Mouse (Mus musculus) embryonic fibroblast, embryonic 13.5 days (primary cell): ENCODE results near the gene Akr7a5. TPM values are rescaled to one million over a fixed set of nuclear protein-coding genes. Genes with fewer than 3 reads are reported as not detected.

Experiments
- H3K27ac ChIP-seq: 2 replicates; pipeline ENCODE4 v1.5.1; 2012; ENCODE audit warnings: low read length, control low read depth, inconsistent platforms; ENCODE audit not compliant: insufficient read depth
- H3K4me1 ChIP-seq: 2 replicates; pipeline ENCODE4 v1.6.1; 2011; ENCODE audit warnings: low read length; ENCODE audit not compliant: control insufficient read depth, insufficient read depth
- H3K4me3 ChIP-seq: 2 replicates; pipeline ENCODE4 v1.5.1; 2011; ENCODE audit warnings: mild to moderate bottlenecking, control low read depth, low read length; ENCODE audit not compliant: insufficient read depth
- CTCF ChIP-seq: IDR thresholded peaks from 2 replicates; pipeline ENCODE4 v1.5.1; 2011; ENCODE audit warnings: mild to moderate bottlenecking, control low read depth, low read length, moderate library complexity, borderline replicate concordance; ENCODE audit not compliant: insufficient read depth
- POLR2A ChIP-seq: IDR thresholded peaks from 2 replicates; pipeline ENCODE4 v1.6.1; 2011; ENCODE audit warnings: low read depth, mild to moderate bottlenecking, control low read depth, low read length, moderate library complexity
- polyA plus RNA-seq: library from polyadenylated mRNA; stranded (reverse); fragments of >200 nt; gene quantifications from 2 replicates; pipeline ENCODE4 v1.2.4, GENCODE M21; 2011; ENCODE audit warnings: low read depth; ENCODE audit not compliant: missing spikeins, insufficient read length

Akr7a5 gene
- polyA plus RNA-seq, 1 experiment: 18.1 TPM

GRCm38 (mm10) chr4:139345416-139346019 is 35.0 kb downstream of the Akr7a5 start:
- TF ChIP-seq CTCF (no peak), POLR2A (no peak)
- Histone ChIP-seq H3K4me1 (peaks cover 2% of the 10 kb centered on the region; the same call in 1 of the 2 replicates), H3K27ac (no peak overlapping the region), H3K4me3 (no peak overlapping the region)

DNA sequence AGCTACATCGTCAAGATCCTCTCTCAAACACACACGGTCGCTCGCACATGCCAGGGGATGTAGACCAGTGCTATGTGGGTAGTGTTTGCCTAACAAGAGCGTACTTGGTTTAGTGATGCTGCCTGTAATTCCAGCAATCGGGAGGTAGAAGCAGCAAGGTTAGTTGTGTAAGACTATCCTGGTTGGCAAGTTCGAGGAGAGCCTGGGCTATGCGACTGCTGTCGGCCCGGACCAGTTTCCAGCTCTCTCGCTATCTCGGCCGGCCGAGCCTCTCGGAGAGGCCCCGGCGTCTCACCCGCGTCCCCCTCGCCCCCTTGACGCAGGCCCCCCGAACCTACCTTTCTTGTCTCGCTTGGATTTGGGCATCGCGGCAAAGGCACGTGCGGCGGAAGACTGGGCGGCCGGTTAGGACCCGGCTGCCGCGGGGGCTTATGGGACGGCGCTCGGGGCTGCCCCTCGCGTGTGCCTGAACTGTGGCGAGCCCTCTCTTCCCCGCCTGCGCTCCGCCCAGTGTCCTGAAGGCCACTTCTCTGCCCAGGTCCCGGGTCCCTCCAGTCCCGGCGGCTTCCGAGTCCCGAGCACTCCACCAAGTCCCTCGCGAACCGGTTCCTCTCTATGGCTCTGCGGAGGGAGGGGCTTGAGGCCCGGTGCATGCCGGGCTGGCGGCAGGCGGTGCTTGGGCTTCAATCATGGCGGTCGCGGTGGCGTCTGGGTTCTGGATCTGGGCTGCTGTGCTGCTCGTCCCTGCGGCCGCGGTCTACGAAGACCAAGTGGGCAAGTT is 41.6 kb downstream of the Akr7a5 start, which contains the start of the genes Mrto4, Emc1 and Ubr4:
TSS of gene Mrto4 (minus strand) at position 646 of the 781 bp plus-strand sequence.
TSS of gene Emc1 (plus strand) at position 657 of the 781 bp plus-strand sequence.
TSS of gene Ubr4 (plus strand) at position 679 of the 781 bp plus-strand sequence.
- Histone ChIP-seq H3K4me1 (peaks cover 8% of the 10 kb centered on the region; the same call in 1 of the 2 replicates), H3K27ac (peak within 1 kb of the TSS; percentile 93), H3K4me3 (peak within 1 kb of the TSS; percentile 94)
- TF ChIP-seq CTCF: no peak
- TF ChIP-seq POLR2A: peak; percentile 81

GRCm38 (mm10) chr4:139352832-139353231 is 42.3 kb downstream of the Akr7a5 start:
- TF ChIP-seq POLR2A: no peak
- TF ChIP-seq CTCF: no peak
- H3K4me1 ChIP-seq: peaks cover 8% of the 10 kb centered on the region; the same call in 1 of the 2 replicates
- H3K27ac ChIP-seq: peak overlapping the region; percentile 93
- H3K4me3 ChIP-seq: peak overlapping the region; percentile 94

DNA sequence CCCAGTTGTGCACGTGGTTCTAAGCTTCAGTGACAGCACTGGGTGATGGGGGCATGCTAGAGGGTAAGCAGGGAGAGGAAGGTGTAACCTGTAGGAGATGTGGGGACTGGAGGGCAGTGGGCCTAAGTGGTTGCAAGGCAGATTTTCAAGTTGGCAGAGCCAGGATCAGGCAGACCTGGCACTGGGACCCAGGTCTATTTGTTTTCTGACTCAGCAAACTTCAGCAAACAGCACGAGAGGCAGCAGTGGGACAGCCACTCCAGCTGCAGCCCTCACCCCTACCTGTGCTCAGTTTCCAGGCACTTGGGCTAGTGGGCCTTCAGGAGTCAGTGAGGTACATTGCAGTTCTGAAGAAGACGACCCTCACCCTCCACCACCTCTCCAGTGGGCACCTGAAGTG is 46.7 kb downstream of the Akr7a5 start:
- Histone ChIP-seq H3K4me3 (no peak overlapping the region), H3K4me1 (no peaks in the 10 kb centered on the region), H3K27ac (no peak overlapping the region)
- TF ChIP-seq POLR2A: no peak
- no peak for TF ChIP-seq CTCF

GRCm38 (mm10) chr4:139360761-139361548 is 50.4 kb downstream of the Akr7a5 start:
- TF ChIP-seq POLR2A (no peak), CTCF (no peak)
- no peaks in the 10 kb centered on the region for H3K4me1 ChIP-seq
- H3K27ac ChIP-seq: no peak overlapping the region
- no peak overlapping the region for H3K4me3 ChIP-seq

DNA sequence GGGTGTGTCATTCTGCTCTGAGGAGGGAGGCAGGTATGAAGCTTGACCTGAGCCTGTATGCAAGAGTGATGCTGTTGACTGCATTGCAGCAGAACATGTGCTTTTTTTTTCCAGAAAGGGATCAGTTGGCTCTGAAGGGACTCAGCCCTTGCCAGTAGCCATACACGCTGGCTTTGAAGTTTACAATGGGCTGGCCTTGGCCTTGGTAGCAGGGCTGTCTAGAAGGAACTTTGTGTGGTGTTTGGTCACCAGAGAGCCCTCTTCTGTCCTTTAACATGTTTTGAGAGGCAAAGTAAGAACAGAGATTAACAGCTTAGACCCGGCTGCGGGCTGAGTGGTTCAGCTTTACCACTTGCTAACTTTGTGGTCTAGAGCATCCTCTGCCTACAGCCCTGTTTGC is 56.8 kb downstream of the Akr7a5 start:
- no peak overlapping the region for H3K27ac ChIP-seq
- TF ChIP-seq POLR2A: no peak
- no peak for TF ChIP-seq CTCF
- H3K4me3 ChIP-seq: no peak overlapping the region
- no peaks in the 10 kb centered on the region for H3K4me1 ChIP-seq

Other genes starting within 250 kb of the Akr7a5 start
- not detected in 2 replicates for gene Htr6, start 235.2 kb upstream of the Akr7a5 start, polyA plus RNA-seq
- gene Nbl1, start 217.8 kb upstream of the Akr7a5 start, polyA plus RNA-seq: 51.8 and 64.3 TPM in 2 replicates
- gene Minos1, start 179.6 kb upstream of the Akr7a5 start, polyA plus RNA-seq: 178 and 193 TPM in 2 replicates
- gene Capzb, start 117.8 kb upstream of the Akr7a5 start, polyA plus RNA-seq: 355 and 440 TPM in 2 replicates
- gene Pqlc2, start within 50 bp of the Akr7a5 start, polyA plus RNA-seq: 11.3 and 12.3 TPM in 2 replicates
- gene Mrto4, start 41.8 kb downstream of the Akr7a5 start, polyA plus RNA-seq: 50.6 and 69.7 TPM in 2 replicates
- gene Emc1, start 41.8 kb downstream of the Akr7a5 start, polyA plus RNA-seq: 35.4 and 38.5 TPM in 2 replicates
- gene Ubr4, start 41.9 kb downstream of the Akr7a5 start, polyA plus RNA-seq: 107 TPM in 2 replicates
- gene Iffo2, start 219.8 kb downstream of the Akr7a5 start, polyA plus RNA-seq: 28.5 and 37.6 TPM in 2 replicates